Mouse (Mus musculus): ENCODE data around the gene Gna13. TPM values are rescaled to one million over a fixed set of nuclear protein-coding genes. Genes with fewer than 3 reads are reported as not detected.

Gna13 gene
- polyA plus RNA-seq, 1 experiment from 2014 or later: 18.6 TPM

DNA sequence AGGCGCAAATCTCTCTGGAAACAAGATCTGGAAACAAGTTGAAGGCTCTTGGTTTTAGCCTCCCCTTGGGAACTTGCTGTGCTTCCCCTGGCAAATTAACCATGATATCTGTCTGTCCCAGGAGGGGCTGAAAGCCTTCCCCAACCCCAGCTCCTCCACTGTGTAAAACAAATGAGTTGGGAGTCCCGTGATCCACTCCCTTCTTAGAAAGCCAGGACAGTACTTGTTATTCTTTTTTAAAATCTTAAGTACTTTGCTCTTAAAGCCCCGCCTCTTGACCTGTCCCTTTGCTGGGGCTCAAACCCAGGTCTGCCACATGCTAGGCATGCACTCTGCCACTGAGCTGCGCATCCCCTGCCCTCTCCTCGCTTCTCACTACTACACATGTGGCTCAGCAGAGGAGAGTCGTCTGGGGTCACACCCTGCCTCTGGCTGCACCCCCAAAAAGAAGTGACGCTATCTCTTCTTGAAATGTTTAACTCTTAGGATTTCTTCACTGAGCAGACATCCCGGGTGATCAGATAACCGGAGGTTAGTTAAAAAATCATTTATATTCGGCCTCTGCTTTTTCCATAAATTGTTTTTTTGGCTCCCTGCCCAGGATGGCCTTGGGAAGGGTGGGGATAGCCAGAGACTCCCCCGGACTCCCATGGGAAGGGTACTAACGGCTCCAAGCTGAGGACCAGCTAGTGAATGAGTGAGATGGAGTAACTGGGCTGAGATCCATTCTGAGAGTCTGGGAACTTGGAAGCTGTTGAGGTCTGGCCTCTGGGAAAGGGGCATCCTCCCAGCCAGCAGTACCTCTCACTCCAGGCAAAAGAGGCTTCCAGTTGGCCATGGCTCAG lies 9.0 kb upstream of the Gna13 start:
- Histone ChIP-seq H3K4me1 (peaks cover 10% of the 10 kb centered on the region; the same call in 1 of the 2 replicates), H3K4me3 (no peak overlapping the region), H3K27me3 (replicated peaks) (no peaks in the 10 kb centered on the region), H3K9me3 (no peaks in the 10 kb centered on the region), H3K36me3 (no peaks in the 10 kb centered on the region), H3K27ac (no peak overlapping the region), H3K4me2 (replicated peaks) (no peak overlapping the region), H3K9ac (no peak overlapping the region)
- ATAC-seq (ENCODE audit: low FRiP score, low read depth): no peak
- WGBS: 75% methylated on average over 12 of the region's 12 CpGs

DNA sequence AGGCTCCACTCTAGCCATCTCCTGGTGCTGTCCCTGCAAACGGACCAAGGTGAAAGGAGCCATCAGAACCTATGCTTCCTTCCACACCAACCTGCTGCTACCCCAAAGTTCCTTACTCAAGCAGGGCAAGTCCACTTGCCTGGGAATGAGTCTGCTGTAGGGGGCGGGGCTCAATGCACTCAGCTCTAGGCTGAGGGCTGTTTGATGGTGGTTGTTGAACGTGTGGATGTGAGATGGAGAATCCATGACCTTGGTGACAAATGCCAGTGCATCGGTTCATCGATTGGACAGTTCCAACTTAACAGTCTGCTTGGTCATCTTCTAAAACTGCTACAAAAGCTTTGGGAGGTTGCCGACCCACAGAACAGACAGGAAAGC lies 8.4 kb upstream of the Gna13 start:
- Histone ChIP-seq H3K9me3 (no peaks in the 10 kb centered on the region), H3K4me3 (no peak overlapping the region), H3K9ac (no peak overlapping the region), H3K4me1 (peaks cover 11% of the 10 kb centered on the region; the same call in 1 of the 2 replicates), H3K27ac (no peak overlapping the region), H3K4me2 (replicated peaks) (no peak overlapping the region), H3K27me3 (replicated peaks) (no peaks in the 10 kb centered on the region), H3K36me3 (no peaks in the 10 kb centered on the region)
- no peak for ATAC-seq (ENCODE audit: low FRiP score, low read depth)
- WGBS: 87% methylated on average over 6 of the region's 6 CpGs

DNA sequence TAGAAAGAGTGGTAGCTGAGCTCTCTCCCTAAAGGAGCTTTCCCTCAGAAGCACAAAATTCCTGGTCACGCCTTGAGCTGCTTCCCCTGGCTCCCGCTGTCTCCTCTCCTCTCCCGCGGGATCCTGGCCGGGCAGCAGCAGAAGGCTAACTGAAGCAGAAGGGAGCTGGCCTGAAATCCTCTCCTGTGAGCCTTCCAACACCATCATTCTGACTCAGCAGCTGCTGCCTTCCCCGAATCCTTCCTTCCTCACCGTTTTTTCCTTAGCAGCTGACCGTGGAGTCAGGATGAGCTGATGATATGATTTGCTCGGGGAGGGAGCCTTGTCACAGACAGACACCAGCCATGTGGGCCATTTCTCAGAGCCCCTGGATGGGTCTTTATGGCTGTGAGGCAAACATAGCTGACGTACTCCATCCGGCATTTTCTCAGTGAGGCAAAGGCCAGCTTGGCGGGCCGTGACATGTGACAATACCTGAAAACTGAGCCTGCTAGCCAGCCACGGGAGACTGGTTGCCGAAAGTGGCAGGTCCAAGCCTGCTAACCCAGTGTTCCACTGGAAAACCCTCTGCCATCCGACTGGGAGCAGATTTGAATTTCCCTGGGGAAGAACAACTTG lies 6.8 kb upstream of the Gna13 start:
- no peak overlapping the region for H3K4me3 ChIP-seq
- H3K27ac ChIP-seq: no peak overlapping the region
- no peak overlapping the region for H3K9ac ChIP-seq
- H3K4me1 ChIP-seq: peaks cover 19% of the 10 kb centered on the region
- 75% methylated on average over 16 of the region's 16 CpGs for WGBS
- no peaks in the 10 kb centered on the region for H3K27me3 ChIP-seq (replicated peaks)
- no peak overlapping the region for H3K4me2 ChIP-seq (replicated peaks)
- H3K36me3 ChIP-seq: no peaks in the 10 kb centered on the region
- no peak for ATAC-seq (ENCODE audit: low FRiP score, low read depth)
- H3K9me3 ChIP-seq: no peaks in the 10 kb centered on the region

DNA sequence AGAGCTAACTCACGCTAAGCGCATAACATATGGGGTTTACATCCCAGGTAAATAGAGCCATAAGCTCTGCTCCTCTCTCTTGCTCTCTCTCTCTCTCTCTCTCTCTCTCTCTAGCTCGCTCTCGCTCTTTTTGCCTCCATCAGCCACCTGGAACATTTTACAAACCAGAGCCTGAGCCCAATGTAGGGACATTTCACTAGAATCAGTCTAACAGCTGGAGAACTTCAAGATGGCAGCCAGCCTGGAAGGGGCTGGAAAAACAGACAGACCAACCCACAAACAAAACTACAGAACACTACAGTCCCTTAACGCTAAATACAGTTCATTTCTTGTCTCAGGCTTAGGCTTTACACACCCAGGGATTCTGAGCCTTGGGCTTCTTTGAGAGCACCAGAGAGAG lies 5.5 kb upstream of the Gna13 start:
- no peaks in the 10 kb centered on the region for H3K27me3 ChIP-seq (replicated peaks)
- H3K4me1 ChIP-seq: peaks cover 22% of the 10 kb centered on the region
- no peak overlapping the region for H3K9ac ChIP-seq
- no peaks in the 10 kb centered on the region for H3K36me3 ChIP-seq
- ATAC-seq (ENCODE audit: low FRiP score, low read depth): no peak
- no peak overlapping the region for H3K27ac ChIP-seq
- WGBS: 93% methylated on average over 5 of the region's 5 CpGs
- H3K9me3 ChIP-seq: no peaks in the 10 kb centered on the region
- no peak overlapping the region for H3K4me2 ChIP-seq (replicated peaks)
- H3K4me3 ChIP-seq: no peak overlapping the region

DNA sequence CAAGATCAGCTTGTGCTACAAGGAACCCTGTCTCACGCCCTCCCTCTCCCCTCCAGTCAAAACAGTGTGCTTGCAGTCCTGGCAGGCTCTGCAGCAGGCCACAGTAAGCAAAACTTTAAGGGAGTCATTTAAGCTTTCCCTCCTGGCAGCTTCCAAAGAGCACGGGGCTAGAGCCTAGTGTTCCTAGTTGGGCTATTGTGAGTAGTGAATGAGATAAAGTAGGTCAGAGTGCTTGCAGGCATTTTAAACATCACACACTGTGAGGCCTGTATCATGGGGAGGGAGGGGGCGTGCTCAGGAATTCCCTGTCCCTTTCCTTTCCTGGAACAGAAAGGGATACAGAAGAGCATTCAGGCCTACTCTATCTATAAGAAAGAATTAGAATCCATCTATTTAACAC lies 4.1 kb upstream of the Gna13 start:
- Histone ChIP-seq H3K9ac (no peak overlapping the region), H3K27me3 (replicated peaks) (no peaks in the 10 kb centered on the region), H3K4me3 (no peak overlapping the region), H3K36me3 (no peaks in the 10 kb centered on the region), H3K4me1 (peaks cover 22% of the 10 kb centered on the region), H3K27ac (no peak overlapping the region), H3K9me3 (no peaks in the 10 kb centered on the region), H3K4me2 (replicated peaks) (no peak overlapping the region)
- ATAC-seq (ENCODE audit: low FRiP score, low read depth): no peak
- WGBS: 27% methylated on average over 3 of the region's 3 CpGs

DNA sequence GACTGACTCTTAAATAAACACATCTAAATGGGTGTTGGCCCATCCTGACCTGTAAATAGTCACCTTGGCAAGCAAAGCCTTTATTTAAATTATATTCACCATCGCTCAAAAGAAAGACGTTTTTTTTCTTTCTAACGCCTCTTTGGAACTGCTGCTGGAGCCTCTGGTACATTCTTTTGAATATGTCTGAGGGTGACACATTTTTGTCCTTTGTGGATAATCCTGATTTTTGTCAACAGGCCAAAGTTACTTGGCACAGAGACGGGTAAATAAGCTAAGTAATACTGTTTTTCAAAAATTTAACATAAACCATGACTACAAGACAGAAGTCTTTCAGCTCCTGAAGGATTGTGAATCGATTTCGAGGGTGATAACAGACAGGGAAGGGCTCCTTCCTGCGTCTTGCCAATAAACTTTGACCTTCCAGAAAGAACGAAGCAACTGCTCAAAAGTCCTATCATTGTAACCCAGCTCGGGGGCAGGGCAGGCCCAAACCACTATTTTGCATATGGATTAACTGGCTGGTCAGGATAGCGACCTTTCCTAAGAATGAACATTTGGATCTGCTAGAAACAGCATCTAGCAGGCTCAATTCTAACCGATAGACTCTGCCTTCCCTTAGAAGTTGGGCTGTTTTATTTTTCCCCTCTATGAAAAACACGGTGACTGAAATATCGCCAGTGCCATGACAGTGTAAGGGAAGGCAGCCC lies 3.4 kb upstream of the Gna13 start:
- no peak for ATAC-seq (ENCODE audit: low FRiP score, low read depth)
- Histone ChIP-seq H3K4me3 (no peak overlapping the region), H3K9me3 (no peaks in the 10 kb centered on the region), H3K27ac (no peak overlapping the region), H3K27me3 (replicated peaks) (no peaks in the 10 kb centered on the region), H3K36me3 (no peaks in the 10 kb centered on the region), H3K9ac (no peak overlapping the region), H3K4me1 (peaks cover 24% of the 10 kb centered on the region), H3K4me2 (replicated peaks) (no peak overlapping the region)
- WGBS: 39% methylated on average over 13 of the region's 13 CpGs

DNA sequence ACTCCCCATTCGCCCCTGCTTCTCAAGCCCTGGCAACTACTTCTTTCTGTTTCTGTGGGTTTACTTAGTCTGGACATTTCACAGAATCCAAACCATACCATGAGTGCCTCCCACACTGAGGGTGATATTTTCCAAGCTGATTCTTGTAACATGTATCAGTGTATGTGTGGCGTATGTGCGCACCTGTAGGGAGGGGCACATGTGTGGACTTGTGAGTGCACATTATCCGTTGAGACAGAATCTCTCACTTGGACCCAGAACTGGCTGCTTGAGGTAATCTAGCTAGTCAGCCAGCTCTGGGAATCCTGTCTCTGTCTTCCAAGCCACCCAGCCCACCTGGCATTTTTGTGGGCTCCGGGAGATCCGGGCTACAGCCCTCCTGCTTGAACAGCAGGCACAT lies 2.5 kb upstream of the Gna13 start:
- Histone ChIP-seq H3K9me3 (no peaks in the 10 kb centered on the region), H3K4me1 (peaks cover 33% of the 10 kb centered on the region), H3K4me3 (no peak overlapping the region), H3K27ac (no peak overlapping the region), H3K4me2 (replicated peaks) (no peak overlapping the region), H3K27me3 (replicated peaks) (no peaks in the 10 kb centered on the region), H3K9ac (no peak overlapping the region), H3K36me3 (no peaks in the 10 kb centered on the region)
- no peak for ATAC-seq (ENCODE audit: low FRiP score, low read depth)
- 58% methylated on average over 6 of the region's 6 CpGs for WGBS

DNA sequence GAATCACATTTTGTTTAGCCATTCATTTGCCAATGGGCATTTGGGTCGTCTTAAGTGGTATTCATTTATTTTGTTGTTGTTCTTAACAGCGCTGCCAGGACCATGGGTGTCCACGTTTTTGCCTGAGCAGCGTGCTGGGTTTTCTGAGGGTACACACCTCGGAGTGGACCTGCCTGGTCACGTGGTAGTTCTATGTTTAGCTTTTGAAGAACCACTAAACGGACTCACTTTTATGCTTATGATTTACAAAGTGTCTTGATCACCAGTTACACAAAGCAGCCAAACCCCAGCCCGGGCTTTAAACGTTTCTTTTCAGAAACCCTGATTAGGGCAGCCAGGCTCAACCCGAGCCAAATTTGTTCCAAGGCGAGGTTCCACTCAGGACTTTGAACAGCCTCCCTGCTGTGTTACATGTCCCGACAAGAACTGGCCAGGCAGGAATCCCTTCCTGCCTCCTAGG lies 2.0 kb upstream of the Gna13 start:
- ATAC-seq (ENCODE audit: low FRiP score, low read depth): no peak
- Histone ChIP-seq H3K4me3 (no peak overlapping the region), H3K4me1 (peaks cover 38% of the 10 kb centered on the region), H3K4me2 (replicated peaks) (no peak overlapping the region), H3K9ac (no peak overlapping the region), H3K27me3 (replicated peaks) (no peaks in the 10 kb centered on the region), H3K9me3 (no peaks in the 10 kb centered on the region), H3K36me3 (peaks cover 2% of the 10 kb centered on the region; the same call in 1 of the 2 replicates), H3K27ac (no peak overlapping the region)
- 35% methylated on average over 12 of the region's 12 CpGs for WGBS

DNA sequence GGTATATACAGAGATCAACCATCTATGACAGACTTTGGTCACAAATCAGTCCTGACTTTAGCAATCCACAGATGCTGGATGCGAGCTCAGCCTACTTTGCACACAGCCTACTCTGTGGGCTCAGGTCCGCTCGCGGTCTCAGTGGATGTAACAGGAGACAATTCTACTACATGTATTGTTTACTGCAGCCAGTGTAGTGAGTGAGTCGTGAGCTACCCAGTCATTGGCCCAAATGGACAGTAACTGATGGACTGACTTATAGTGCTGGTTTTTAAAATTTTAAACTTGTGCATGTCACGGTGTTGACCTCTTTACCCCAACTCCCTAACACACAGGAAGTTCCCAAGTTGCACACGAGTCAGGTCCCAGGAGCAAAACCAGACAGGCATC lies 1.4 kb upstream of the Gna13 start:
- WGBS: 82% methylated on average over 7 of the region's 7 CpGs
- peaks cover 41% of the 10 kb centered on the region for H3K4me1 ChIP-seq
- no peak overlapping the region for H3K27ac ChIP-seq
- H3K9ac ChIP-seq: no peak overlapping the region
- H3K4me2 ChIP-seq (replicated peaks): no peak overlapping the region
- H3K9me3 ChIP-seq: no peaks in the 10 kb centered on the region
- no peak for ATAC-seq (ENCODE audit: low FRiP score, low read depth)
- H3K36me3 ChIP-seq: peaks cover 6% of the 10 kb centered on the region; the same call in 1 of the 2 replicates
- H3K4me3 ChIP-seq: no peak overlapping the region
- H3K27me3 ChIP-seq (replicated peaks): no peaks in the 10 kb centered on the region

DNA sequence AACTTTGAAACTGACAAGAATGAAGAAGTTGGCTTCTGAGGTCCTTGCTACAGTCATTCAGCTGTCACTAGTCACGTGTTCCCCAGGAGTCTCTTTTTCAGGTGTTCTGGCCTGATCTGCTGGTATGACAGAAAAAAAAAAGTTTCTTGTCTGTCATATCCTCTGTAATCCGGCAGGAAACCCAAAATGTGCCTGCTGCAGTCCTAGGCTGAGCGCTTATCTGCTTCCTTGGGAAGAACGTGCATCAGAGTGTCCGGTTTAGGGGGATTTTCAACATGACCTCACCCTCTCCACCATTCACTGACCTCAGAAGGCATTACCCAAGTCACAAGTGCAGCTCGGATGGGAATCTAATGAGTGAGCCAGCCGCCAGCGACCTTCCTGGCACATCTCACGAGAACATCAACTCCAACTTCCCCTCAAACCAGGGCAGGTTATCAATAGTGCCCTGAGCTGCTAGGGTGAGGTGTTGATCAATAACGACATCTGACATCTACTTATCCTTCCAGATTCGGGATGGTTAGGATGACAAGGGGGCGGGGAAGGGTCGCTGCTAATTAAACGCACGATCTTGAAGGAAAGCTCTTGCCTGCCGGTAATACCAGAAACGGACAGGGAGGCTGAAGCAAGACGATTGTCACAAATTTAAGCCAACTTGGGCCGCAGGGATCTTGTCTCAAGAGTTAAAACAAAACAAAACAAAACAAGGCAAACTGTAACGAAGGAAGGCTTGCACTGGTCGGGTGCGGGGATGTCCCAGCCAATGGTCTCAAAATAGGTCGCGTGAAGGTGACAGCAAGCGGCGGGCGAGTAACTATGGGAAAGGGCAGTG lies 784 bp upstream of the Gna13 start:
- Histone ChIP-seq H3K27me3 (replicated peaks) (no peaks in the 10 kb centered on the region), H3K36me3 (peaks cover 7% of the 10 kb centered on the region; the same call in 1 of the 2 replicates), H3K4me3 (peak overlapping the region; percentile 86), H3K27ac (no peak overlapping the region), H3K9me3 (no peaks in the 10 kb centered on the region), H3K4me2 (replicated peaks) (peak overlapping the region; percentile 86), H3K9ac (peak overlapping the region; percentile 90), H3K4me1 (peaks cover 42% of the 10 kb centered on the region)
- ATAC-seq (ENCODE audit: low FRiP score, low read depth): 0 out of 2 replicates have a peak, but pooled peaks have one; percentile 6
- WGBS: 7% methylated on average over 27 of the region's 27 CpGs

DNA sequence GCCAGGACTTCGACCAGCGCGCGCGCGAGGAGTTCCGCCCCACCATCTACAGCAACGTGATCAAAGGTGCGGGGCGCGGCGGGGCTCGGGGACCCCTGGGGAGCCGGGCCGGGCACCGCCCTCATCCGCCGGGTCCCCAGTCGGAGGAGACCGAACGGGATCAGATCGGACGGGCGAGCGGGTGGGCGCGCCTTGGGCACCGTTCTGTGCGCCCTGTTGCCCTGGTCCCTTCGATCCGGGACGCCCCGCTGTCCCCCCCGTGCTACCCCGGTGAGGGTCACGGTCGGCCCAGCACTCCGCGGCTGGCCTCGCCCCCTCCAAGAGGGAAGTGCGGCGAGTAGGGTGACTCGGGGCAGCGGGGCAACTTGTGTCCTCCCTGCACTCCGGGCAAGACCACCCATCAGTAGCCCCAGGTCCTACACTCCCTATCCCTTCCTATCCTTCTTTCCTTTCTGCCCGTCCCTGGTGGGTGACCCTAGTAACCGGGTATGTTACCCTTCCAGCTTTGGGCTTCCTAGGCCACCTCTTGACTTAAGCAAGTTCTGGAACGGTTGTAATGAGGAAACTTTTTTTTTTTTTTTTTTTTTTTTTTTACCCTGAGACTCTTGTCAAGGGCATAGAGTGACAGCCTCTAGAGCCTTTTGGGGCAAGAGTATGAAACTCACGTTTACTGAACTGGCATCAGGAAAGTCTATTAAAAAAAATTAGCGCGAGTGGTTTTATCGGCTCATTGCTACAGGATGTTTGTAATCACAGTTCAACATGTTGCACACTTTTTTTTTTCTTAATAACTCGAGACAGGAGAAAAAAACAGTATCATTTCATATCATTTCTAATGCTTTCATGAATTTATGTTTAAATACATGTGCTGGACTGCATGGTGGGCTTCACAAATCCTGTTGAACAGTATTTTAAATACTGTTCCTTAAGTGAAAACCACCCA lies 831 bp downstream of the Gna13 start:
- Histone ChIP-seq H3K27ac (peak overlapping the region; percentile 90), H3K4me2 (replicated peaks) (peak overlapping the region; percentile 86), H3K9ac (peak overlapping the region; percentile 90), H3K27me3 (replicated peaks) (no peaks in the 10 kb centered on the region), H3K4me3 (peak overlapping the region; percentile 86), H3K36me3 (peaks cover 14% of the 10 kb centered on the region), H3K9me3 (no peaks in the 10 kb centered on the region), H3K4me1 (peaks cover 39% of the 10 kb centered on the region)
- 4% methylated on average over 51 of the region's 53 CpGs for WGBS
- peak; percentile 51 for ATAC-seq (ENCODE audit: low FRiP score, low read depth)

Measured in neural tube, embryonic 12.5 days (tissue).